Mouse (Mus musculus) MEL (cell line): ENCODE measurements around the gene Bag3.

Experiments
- CTCF ChIP-seq, 3 experiments: IDR thresholded peaks in 2 of 3; conservative IDR thresholded peaks in 1 of 3; 2 replicates each; pipeline ENCODE4 v1.5.1; 2011 to 2012; ENCODE audit warnings: low read length in 3 of 3, low read depth in 2 of 3, mild to moderate bottlenecking in 2 of 3, improper control_type of control experiment in 1 of 3, inconsistent platforms in 1 of 3, mixed read lengths in 1 of 3, moderate library complexity in 1 of 3; ENCODE audit not compliant: control insufficient read depth in 1 of 3, insufficient read depth in 1 of 3, poor library complexity in 1 of 3, severe bottlenecking in 1 of 3
- TAL1 ChIP-seq: IDR thresholded peaks from 2 replicates; pipeline ENCODE4 v1.6.1; 2012; ENCODE audit warnings: mild to moderate bottlenecking, inconsistent platforms, low read length, moderate library complexity, mixed read lengths
- TCF12 ChIP-seq: IDR thresholded peaks from 2 replicates; pipeline ENCODE4 v1.6.1; 2014; ENCODE audit warnings: low read depth, mild to moderate bottlenecking, inconsistent platforms, low read length, improper control_type of control experiment, moderate library complexity
- UBTF ChIP-seq: IDR thresholded peaks from 2 replicates; pipeline ENCODE4 v1.6.1; 2012; ENCODE audit warnings: low read depth, mild to moderate bottlenecking, inconsistent platforms, low read length, improper control_type of control experiment, moderate library complexity, borderline replicate concordance; ENCODE audit not compliant: insufficient read depth
- ZC3H11A ChIP-seq: IDR thresholded peaks from 2 replicates; pipeline ENCODE4 v1.6.1; 2012; ENCODE audit warnings: low read depth, mild to moderate bottlenecking, inconsistent platforms, low read length, improper control_type of control experiment

DNA sequence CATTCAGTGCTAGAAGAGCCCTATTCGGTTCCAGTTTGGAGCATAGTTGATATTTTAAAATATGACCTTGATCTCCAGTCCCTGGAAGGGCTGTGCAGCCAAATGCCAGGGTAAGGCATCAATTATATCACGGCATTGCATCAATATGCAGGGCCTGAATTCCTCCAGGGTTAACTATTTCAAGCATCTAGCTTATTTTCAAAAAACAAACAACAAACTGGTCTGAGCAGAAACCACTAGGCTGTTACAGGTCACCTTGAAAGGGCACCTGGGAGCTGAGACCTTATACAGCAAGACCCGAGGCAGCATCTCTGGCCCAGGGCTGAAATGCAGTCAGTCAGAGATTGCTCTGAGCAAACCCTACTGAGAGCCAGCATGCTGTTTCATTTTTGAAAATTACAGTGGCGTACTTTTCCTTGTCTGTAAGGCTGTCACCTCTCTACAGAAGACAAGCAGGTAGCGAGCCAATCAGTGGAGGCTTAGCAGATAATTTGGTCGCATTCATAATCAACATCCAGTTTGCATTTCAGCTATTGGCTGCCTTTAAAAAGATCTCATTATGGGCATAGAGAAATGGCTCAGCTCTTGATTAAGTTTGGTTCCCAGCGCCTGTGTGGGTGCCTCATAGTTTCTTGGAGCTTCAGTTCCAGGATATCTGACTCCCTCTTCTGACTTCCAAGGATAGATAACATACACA, 21.3 kb downstream of the Bag3 start:
- no peak for TF ChIP-seq TCF12
- no peak for TF ChIP-seq TAL1
- no peak for TF ChIP-seq UBTF
- no peak for TF ChIP-seq ZC3H11A
- TF ChIP-seq CTCF (IDR thresholded peaks at IDR 0.05 in 2 of 3, conservative IDR thresholded peaks at IDR 0.05 in 1 of 3; ENCODE audit: control insufficient read depth in 1 of 3, insufficient read depth in 1 of 3, low read depth in 2 of 3, low read length in 3 of 3, poor library complexity in 1 of 3, severe bottlenecking in 1 of 3): no peak
